Mouse (Mus musculus) lung, postnatal 25 days (tissue): ENCODE measurements at regions not wholly inside any gene's neighbourhood (a gene's known extent, or its start where the extent isn't known, plus 50 kb on each side); places are given as distances from the start of the nearest gene placed in this dataset.
A peak's percentile ranks its signal among the peaks of the same experiment; 100 is the strongest.

Experiments used
- DNase-seq: peaks from one replicate; pipeline ENCODE4 v3.0.0; 2022; ENCODE audit warnings: low spot score

GRCm38 (mm10) chr16:65250426-65250825 is 144.8 kb upstream of the Htr1f start:
- no peak for DNase-seq

- no peak for DNase-seq
Measured at GRCm38 (mm10) chr16:65247475-65247874, 141.8 kb upstream of the Htr1f start.

GRCm38 (mm10) chr16:65234404-65234803 is 128.8 kb upstream of the Htr1f start:
- no peak for DNase-seq

- no peak for DNase-seq
Measured at GRCm38 (mm10) chr16:65233964-65234363, 128.3 kb upstream of the Htr1f start.

- no peak for DNase-seq
Measured at GRCm38 (mm10) chr16:65219434-65219833, 113.8 kb upstream of the Htr1f start.

- no peak for DNase-seq
Measured at GRCm38 (mm10) chr16:65212367-65212766, 106.7 kb upstream of the Htr1f start.

GRCm38 (mm10) chr16:65201329-65201728 is 95.7 kb upstream of the Htr1f start:
- peak; percentile 6 for DNase-seq

- no peak for DNase-seq
Measured at GRCm38 (mm10) chr16:65197203-65197844, 91.7 kb upstream of the Htr1f start.

GRCm38 (mm10) chr16:65195761-65196160 is 90.1 kb upstream of the Htr1f start:
- no peak for DNase-seq

GRCm38 (mm10) chr16:65191574-65192149 is 86.0 kb upstream of the Htr1f start:
- no peak for DNase-seq

GRCm38 (mm10) chr16:65174561-65174960 is 68.9 kb upstream of the Htr1f start:
- DNase-seq: no peak

GRCm38 (mm10) chr16:65167151-65167550 is 61.5 kb upstream of the Htr1f start:
- no peak for DNase-seq

GRCm38 (mm10) chr16:65162766-65163165 is 57.1 kb upstream of the Htr1f start:
- no peak for DNase-seq

- DNase-seq: no peak
Measured at GRCm38 (mm10) chr16:65160286-65160685, 54.6 kb upstream of the Htr1f start.

GRCm38 (mm10) chr16:65155536-65155935 is 49.9 kb upstream of the Htr1f start:
- no peak for DNase-seq
